Mouse (Mus musculus) testis, adult 2 months (tissue): ENCODE measurements around the gene Nos1ap. TPM values are rescaled to one million over a fixed set of nuclear protein-coding genes. Genes with fewer than 3 reads are reported as not detected.

Experiments used
- H3K27ac ChIP-seq: fragments of 200-500 bp; 2 replicates; pipeline ENCODE4 v1.5.1; 2012; ENCODE audit warnings: low read depth, low read length; ENCODE audit not compliant: control insufficient read depth, insufficient read depth
- H3K27me3 ChIP-seq: fragments of 200-500 bp; 2 replicates; pipeline ENCODE4 v1.6.1; 2012; ENCODE audit warnings: mild to moderate bottlenecking, low read length, moderate library complexity; ENCODE audit not compliant: control insufficient read depth, insufficient read depth
- H3K36me3 ChIP-seq: fragments of 200-500 bp; 2 replicates; pipeline ENCODE4 v1.6.1; 2012; ENCODE audit warnings: mild to moderate bottlenecking, low read length; ENCODE audit not compliant: control insufficient read depth, insufficient read depth
- H3K4me1 ChIP-seq: fragments of 200-500 bp; 2 replicates; pipeline ENCODE4 v1.6.1; 2012; ENCODE audit warnings: low read length; ENCODE audit not compliant: control insufficient read depth, insufficient read depth
- H3K4me3 ChIP-seq: fragments of 200-500 bp; 2 replicates; pipeline ENCODE4 v1.5.1; 2012; ENCODE audit warnings: low read depth, mild to moderate bottlenecking, low read length, moderate library complexity, mixed read lengths; ENCODE audit not compliant: control insufficient read depth
- CTCF ChIP-seq: fragments of 200-500 bp; IDR thresholded peaks from 2 replicates; pipeline ENCODE4 v1.5.1; 2012; ENCODE audit warnings: low read depth, mild to moderate bottlenecking, inconsistent platforms, low read length, moderate library complexity; ENCODE audit not compliant: control insufficient read depth, insufficient read depth, insufficient replicate concordance
- POLR2A ChIP-seq: fragments of 200-500 bp; IDR thresholded peaks from 2 replicates; pipeline ENCODE4 v1.6.1; 2012; ENCODE audit warnings: low read depth, mild to moderate bottlenecking, inconsistent platforms, low read length, moderate library complexity; ENCODE audit not compliant: control insufficient read depth
- polyA plus RNA-seq: library from polyadenylated mRNA; depleted of rRNA; stranded (reverse); fragments of >200 nt; gene quantifications from 2 replicates; pipeline ENCODE4 v1.2.3, GENCODE M21; 2012

Gene Nos1ap
- polyA plus RNA-seq, 1 experiment: 2.1 TPM

GRCm38 (mm10) chr1:170416967-170417366, 172.7 kb downstream of the Nos1ap start:
- no peak overlapping the region for H3K27ac ChIP-seq
- no peak overlapping the region for H3K4me3 ChIP-seq
- no peaks in the 10 kb centered on the region for H3K4me1 ChIP-seq
- H3K36me3 ChIP-seq: no peaks in the 10 kb centered on the region
- H3K27me3 ChIP-seq: no peaks in the 10 kb centered on the region
- TF ChIP-seq POLR2A (no peak), CTCF (no peak)

GRCm38 (mm10) chr1:170416206-170416605, 173.5 kb downstream of the Nos1ap start:
- H3K4me1 ChIP-seq: no peaks in the 10 kb centered on the region
- no peaks in the 10 kb centered on the region for H3K27me3 ChIP-seq
- TF ChIP-seq CTCF (no peak), POLR2A (no peak)
- no peak overlapping the region for H3K27ac ChIP-seq
- H3K4me3 ChIP-seq: no peak overlapping the region
- no peaks in the 10 kb centered on the region for H3K36me3 ChIP-seq

DNA sequence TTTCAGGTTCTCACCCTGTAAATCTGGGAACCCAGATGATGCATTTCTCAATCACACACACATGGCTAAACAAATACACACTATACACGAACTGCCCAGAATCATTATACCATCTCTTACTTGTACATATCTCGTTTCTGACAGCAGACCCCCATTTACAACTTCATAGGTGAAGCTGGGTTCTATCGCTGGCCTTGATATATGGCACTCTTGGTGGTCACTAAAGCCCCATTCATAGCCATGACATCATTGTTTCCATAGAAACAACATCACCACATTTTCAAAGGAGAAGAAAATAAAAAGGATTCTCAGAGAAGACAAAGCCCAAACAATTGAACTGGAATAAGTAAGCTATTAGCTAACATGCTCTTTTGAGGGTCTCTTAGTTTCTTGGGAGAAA, 174.3 kb downstream of the Nos1ap start:
- no peaks in the 10 kb centered on the region for H3K4me1 ChIP-seq
- no peaks in the 10 kb centered on the region for H3K27me3 ChIP-seq
- H3K36me3 ChIP-seq: no peaks in the 10 kb centered on the region
- H3K4me3 ChIP-seq: no peak overlapping the region
- TF ChIP-seq POLR2A (no peak), CTCF (no peak)
- H3K27ac ChIP-seq: no peak overlapping the region

DNA sequence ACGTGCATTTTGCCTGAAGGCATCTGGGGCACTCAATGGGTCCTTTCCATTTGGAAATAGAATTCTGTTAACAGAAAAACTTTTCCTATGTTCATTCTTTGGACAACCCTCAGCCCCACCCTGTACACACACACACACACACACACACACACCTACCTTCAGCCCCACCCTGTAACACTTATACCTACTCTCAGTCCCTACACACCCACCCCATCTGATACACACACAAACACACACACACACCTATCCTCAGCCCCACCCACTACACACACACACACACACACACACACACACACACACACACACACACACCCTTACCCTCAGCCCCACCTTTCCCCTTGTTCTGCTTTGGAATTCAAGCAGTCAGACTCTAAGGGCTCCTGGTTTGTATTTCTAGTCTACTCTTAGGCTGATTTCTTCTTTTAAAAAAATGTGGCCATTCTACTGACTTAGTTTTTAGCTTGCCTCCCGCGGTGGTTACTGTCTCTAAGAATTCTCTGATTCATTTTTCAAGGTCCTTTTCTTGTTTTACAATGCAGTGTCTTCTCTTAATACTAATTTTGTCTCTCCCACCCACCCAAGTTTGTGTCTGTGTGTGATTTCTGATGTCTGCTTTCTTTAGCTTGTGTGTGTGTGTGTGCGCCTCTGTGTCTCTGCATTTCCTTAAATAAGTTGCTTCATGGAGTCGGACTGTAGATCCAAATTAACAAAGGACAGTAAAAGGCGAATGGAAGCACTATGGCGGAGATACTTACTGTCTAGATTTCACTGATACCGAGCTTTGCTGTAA, 179.1 kb downstream of the Nos1ap start:
- no peaks in the 10 kb centered on the region for H3K27me3 ChIP-seq
- H3K36me3 ChIP-seq: no peaks in the 10 kb centered on the region
- no peak overlapping the region for H3K4me3 ChIP-seq
- no peaks in the 10 kb centered on the region for H3K4me1 ChIP-seq
- H3K27ac ChIP-seq: no peak overlapping the region
- TF ChIP-seq CTCF (no peak), POLR2A (no peak)

DNA sequence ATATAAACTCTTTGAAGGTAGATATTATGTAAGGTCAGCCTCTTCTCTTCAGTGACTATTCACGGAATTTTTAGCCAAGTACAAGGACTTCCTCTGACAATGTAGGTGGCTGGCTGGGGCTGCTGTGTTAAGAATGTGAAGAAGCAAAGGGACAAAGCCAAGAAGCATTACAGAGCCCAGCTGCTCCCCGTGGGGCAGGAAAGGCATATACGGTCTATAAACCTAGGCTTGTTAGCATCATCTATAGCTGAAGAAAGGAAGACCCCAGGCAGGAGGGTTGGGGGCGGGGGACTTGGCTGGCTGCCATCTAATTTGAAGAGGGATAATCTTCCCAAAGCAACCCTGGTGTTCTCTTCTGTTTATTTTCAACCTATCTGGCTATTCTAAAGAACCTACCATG, 180.6 kb downstream of the Nos1ap start:
- Histone ChIP-seq H3K27ac (no peak overlapping the region), H3K27me3 (no peaks in the 10 kb centered on the region), H3K4me3 (no peak overlapping the region), H3K4me1 (no peaks in the 10 kb centered on the region), H3K36me3 (no peaks in the 10 kb centered on the region)
- TF ChIP-seq CTCF: no peak
- TF ChIP-seq POLR2A: no peak

- H3K36me3 ChIP-seq: no peaks in the 10 kb centered on the region
- TF ChIP-seq POLR2A: no peak
- no peak for TF ChIP-seq CTCF
- no peak overlapping the region for H3K27ac ChIP-seq
- H3K27me3 ChIP-seq: no peaks in the 10 kb centered on the region
- no peaks in the 10 kb centered on the region for H3K4me1 ChIP-seq
- H3K4me3 ChIP-seq: no peak overlapping the region
Observed at GRCm38 (mm10) chr1:170406921-170407320, 182.7 kb downstream of the Nos1ap start.

DNA sequence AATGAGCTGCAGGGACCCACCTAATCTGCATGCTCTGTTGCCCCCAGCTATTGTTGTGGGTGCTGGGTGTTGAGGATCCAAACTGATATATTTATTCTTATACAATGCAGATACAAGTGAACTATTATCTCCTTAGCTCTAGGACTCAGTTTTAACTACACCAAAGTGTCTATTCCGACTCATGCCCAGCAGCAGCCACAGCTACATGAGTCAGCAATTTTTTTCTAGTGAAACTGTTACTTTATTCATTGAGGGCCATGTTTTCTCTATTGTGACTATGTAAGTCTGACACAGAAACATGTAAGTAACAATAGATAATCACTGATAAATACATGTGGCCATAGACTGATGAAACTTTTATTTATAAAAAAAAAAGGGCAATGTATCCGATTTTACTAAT, 184.5 kb downstream of the Nos1ap start:
- no peaks in the 10 kb centered on the region for H3K36me3 ChIP-seq
- no peak for TF ChIP-seq CTCF
- TF ChIP-seq POLR2A: no peak

DNA sequence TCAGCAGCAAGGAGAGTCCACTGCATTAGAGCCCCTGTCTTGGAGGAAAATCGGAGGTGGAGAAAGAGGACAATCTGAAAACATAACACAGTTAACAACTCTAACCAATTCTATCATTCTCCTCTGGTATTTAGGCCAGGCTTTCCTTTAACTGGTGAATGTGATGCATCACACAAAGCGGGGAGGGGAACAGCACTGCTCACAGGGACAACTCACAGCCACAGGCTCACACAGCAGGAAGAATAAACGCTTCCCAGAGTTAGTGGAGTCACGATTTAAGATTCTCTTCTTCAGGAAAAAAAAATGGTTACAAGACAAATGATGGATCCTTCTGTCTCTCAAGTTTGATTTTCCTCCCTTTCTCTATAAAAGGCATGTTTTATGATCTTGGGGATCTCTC, 187.0 kb downstream of the Nos1ap start:
- TF ChIP-seq CTCF: no peak
- no peak for TF ChIP-seq POLR2A
- no peaks in the 10 kb centered on the region for H3K27me3 ChIP-seq

More for the DNA sequence above, 184.5 kb downstream of the Nos1ap start:
- Histone ChIP-seq H3K27me3 (no peaks in the 10 kb centered on the region), H3K4me3 (no peak overlapping the region), H3K4me1 (no peaks in the 10 kb centered on the region), H3K27ac (no peak overlapping the region)

More for the DNA sequence above, 187.0 kb downstream of the Nos1ap start:
- H3K27ac ChIP-seq: no peak overlapping the region
- no peaks in the 10 kb centered on the region for H3K4me1 ChIP-seq
- H3K4me3 ChIP-seq: no peak overlapping the region
- H3K36me3 ChIP-seq: no peaks in the 10 kb centered on the region
